Mouse (Mus musculus) heart, postnatal 25 days (tissue): ENCODE results near the gene Ccdc188. TPM values are rescaled to one million over a fixed set of nuclear protein-coding genes. Genes with fewer than 3 reads are reported as not detected.

ENCODE experiments used
- DNase-seq: peaks from one replicate; pipeline ENCODE4 v3.0.0; 2022; ENCODE audit warnings: low spot score
- intact Hi-C: fragments of 180-260 bp; cut with DNase I; formaldehyde crosslinking; loops from one replicate; pipeline ENCODE4 v1.15.1; 2025
- total RNA-seq, 2 experiments: library from RNA; stranded (reverse); gene quantifications; 2 replicates each; pipeline ENCODE4 v1.2.3; 2021

Gene Ccdc188
- total RNA-seq, 2 experiments from 2014 or later = not detected

- intact Hi-C loops = no loop called here
- no peak for DNase-seq
Observed at GRCm38 (mm10) chr16:18198365-18199098, 19.1 kb upstream of the Ccdc188 start.

- intact Hi-C loops = no loop called here
- DNase-seq = no peak
Observed at GRCm38 (mm10) chr16:18200062-18200461, 17.6 kb upstream of the Ccdc188 start.

GRCm38 (mm10) chr16:18201620-18202019, 16.1 kb upstream of the Ccdc188 start:
- intact Hi-C loops = no loop called here
- no peak for DNase-seq

GRCm38 (mm10) chr16:18202061-18202460, 15.6 kb upstream of the Ccdc188 start:
- DNase-seq = no peak
- intact Hi-C loops = no loop called here

GRCm38 (mm10) chr16:18203430-18204091, 14.1 kb upstream of the Ccdc188 start:
- no peak for DNase-seq
- intact Hi-C loops = no loop called here

GRCm38 (mm10) chr16:18210701-18211416, 6.8 kb upstream of the Ccdc188 start:
- no peak for DNase-seq
- intact Hi-C loops = loop anchor here (1.0 to 5.0 kb wide), 4 partner anchors 38 to 158 kb away; partner anchors contain the start of gene Dgcr6

GRCm38 (mm10) chr16:18211417-18212171, 6.1 kb upstream of the Ccdc188 start:
- intact Hi-C loops = loop anchor here (1.0 to 5.0 kb wide), 4 partner anchors 39 to 159 kb away; partner anchors contain the start of gene Dgcr6
- DNase-seq = peak; percentile 53

GRCm38 (mm10) chr16:18213689-18214088, 4.0 kb upstream of the Ccdc188 start:
- intact Hi-C loops = loop anchor here (5.0 kb wide), 1 partner anchor 91 kb away; no protein-coding TSS in a partner anchor
- no peak for DNase-seq

GRCm38 (mm10) chr16:18214858-18215257, 2.8 kb upstream of the Ccdc188 start:
- intact Hi-C loops = loop anchor here (5.0 kb wide), 1 partner anchor 93 kb away; no protein-coding TSS in a partner anchor
- DNase-seq = no peak

- intact Hi-C loops = no loop called here
- DNase-seq = no peak
Observed at GRCm38 (mm10) chr16:18218580-18218996, 909 bp downstream of the Ccdc188 start.

- DNase-seq = no peak
- intact Hi-C loops = no loop called here
Observed at GRCm38 (mm10) chr16:18220001-18220400, 2.3 kb downstream of the Ccdc188 start.

- intact Hi-C loops = no loop called here
- no peak for DNase-seq
Observed at GRCm38 (mm10) chr16:18220856-18221542, 3.3 kb downstream of the Ccdc188 start.

GRCm38 (mm10) chr16:18221543-18221898, 3.8 kb downstream of the Ccdc188 start:
- no peak for DNase-seq
- intact Hi-C loops = no loop called here

GRCm38 (mm10) chr16:18222188-18222587, 4.5 kb downstream of the Ccdc188 start:
- intact Hi-C loops = no loop called here
- no peak for DNase-seq

- intact Hi-C loops = no loop called here
- DNase-seq = no peak
Observed at GRCm38 (mm10) chr16:18227187-18227586, 9.5 kb downstream of the Ccdc188 start.

GRCm38 (mm10) chr16:18227897-18228422, 10.3 kb downstream of the Ccdc188 start:
- intact Hi-C loops = no loop called here
- no peak for DNase-seq

- intact Hi-C loops = no loop called here
- DNase-seq = no peak
Observed at GRCm38 (mm10) chr16:18228856-18229255, 11.2 kb downstream of the Ccdc188 start.

- intact Hi-C loops = loop anchor here (10.0 kb wide), 1 partner anchor 305 kb away; the partner anchor contains the start of gene Slc25a1
- DNase-seq = no peak
Observed at GRCm38 (mm10) chr16:18229622-18230021, 11.9 kb downstream of the Ccdc188 start.

GRCm38 (mm10) chr16:18230617-18231016, 12.9 kb downstream of the Ccdc188 start:
- intact Hi-C loops = loop anchor here (10.0 kb wide), 1 partner anchor 306 kb away; the partner anchor contains the start of gene Slc25a1

More at GRCm38 (mm10) chr16:18230617-18231016, 12.9 kb downstream of the Ccdc188 start:
- DNase-seq = no peak
